Mouse (Mus musculus) ovary, adult 10 weeks (tissue): ENCODE measurements around the gene Afap1l2. TPM values are rescaled to one million over a fixed set of nuclear protein-coding genes. Genes with fewer than 3 reads are reported as not detected.

Experiments used
- polyA plus RNA-seq: library from polyadenylated mRNA; stranded (reverse); fragments of 350-450 nt; fragmentation: Illumina TruSeq; extraction: RNeasy Lipid Tissue Mini Kit (QIAGEN cat#74804); gene quantifications from one replicate; pipeline ENCODE4 v1.2.3, GENCODE M21; 2014

Afap1l2 gene
- 25.6 TPM for polyA plus RNA-seq

DNA sequence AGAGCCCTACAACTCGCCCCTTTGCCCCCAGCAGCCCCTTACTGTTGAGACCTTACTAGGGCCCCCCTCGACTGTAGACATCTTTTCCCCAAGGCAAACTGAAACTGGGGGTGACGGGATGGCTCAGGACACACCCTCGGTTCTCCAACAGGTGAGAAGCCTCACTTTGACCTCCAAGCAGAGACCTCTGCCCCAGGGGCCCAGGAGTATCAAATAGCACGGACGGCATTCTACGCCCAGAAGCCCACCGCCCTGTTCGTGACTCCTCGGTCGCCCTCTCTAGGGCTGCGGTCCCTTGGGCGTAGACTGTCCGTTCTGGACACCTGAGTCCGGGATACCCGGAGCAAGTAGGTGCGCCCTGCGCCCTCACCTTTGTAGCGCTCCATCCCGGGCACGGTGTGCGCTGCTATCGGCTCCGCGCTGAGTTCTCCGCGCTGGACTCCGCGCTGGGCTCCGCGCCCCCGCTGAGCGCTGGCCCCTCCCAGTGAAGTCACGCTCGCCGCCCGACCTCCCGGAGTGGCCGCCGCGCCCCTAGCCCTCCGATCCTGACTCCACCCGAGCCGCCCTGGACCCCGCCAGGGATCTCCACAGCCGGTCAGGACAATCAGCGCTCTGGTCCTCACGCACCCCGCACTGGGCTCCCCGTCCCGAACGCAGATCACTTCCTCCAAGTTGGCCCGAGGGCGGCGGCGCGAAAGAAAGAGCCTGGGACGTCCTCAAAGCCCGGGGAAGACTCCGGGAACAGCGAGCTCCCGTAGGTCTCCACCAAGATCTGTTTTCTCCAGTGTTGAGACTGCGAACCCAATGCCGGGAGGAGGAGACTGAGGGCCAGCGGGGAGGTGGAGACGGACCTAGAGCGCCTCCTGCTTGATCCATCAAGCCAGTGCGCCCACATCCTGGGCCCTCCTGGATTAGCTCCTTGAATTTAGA, at the start of gene Afap1l2:
Gene Afap1l2 (minus strand): TSS at position 448 of the 930 bp plus-strand sequence.

DNA sequence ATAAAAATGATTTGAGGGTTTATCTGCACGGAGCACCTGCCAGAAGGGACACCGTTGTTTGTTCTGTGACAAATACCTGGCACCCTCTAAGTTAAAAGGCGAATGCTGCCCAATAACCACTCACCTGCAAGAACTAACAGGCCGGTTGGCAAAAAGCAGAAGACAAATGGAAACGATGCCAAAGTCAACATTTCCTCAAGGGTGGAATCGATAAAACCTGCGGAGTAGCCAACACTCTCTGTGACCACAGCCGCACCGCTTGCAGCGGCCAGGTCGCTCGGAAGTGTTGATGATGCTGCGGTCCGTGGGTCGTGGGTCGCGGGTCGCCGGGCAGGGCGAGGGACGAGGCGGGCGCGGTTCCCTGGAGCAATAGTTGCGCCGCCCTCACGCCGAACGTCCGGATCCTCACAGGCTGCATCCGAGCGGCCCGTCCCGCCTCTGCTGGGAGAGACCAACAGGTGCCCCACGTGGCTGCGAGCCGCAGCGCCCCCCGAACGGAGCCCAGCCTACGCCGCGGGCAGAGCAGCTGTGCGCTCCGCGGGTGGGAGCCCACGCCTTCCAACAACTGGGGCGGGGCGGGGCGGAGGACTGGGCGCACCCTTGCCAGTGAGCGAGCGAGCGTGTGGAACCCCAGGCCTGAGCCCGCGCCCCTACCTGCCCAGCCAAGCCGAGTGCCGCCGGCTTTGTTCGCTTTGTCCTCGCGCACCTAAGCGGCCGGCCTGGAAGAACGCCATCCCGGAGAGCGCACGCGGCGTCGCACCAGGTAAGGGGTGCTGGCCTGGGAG, 134.0 kb downstream of the Afap1l2 start, which contains the start of gene Vwa2:
Gene Vwa2 (plus strand): TSS at position 434 of the 785 bp plus-strand sequence.

Other genes with a start within 250 kb of the Afap1l2 start
- gene Ccdc186, start 186.0 kb downstream of the Afap1l2 start, polyA plus RNA-seq: 88.0 TPM
- 9.0 TPM for gene Tdrd1, start 182.0 kb downstream of the Afap1l2 start, polyA plus RNA-seq
- 0.26 TPM for gene Vwa2, start 134.0 kb downstream of the Afap1l2 start, polyA plus RNA-seq